Mouse (Mus musculus) G1E (cell line): ENCODE results near the gene Slc16a11. TPM values are rescaled to one million over a fixed set of nuclear protein-coding genes. Genes with fewer than 3 reads are reported as not detected.

ENCODE experiments used
- ATAC-seq: 2 replicates; pipeline ENCODE4 v1.8.0; 2016; ENCODE audit warnings: mild to moderate bottlenecking; ENCODE audit not compliant: insufficient number of reproducible peaks, poor library complexity, low FRiP score, severe bottlenecking; ENCODE audit errors: extremely low read depth
- DNase-seq: peaks from one replicate; pipeline ENCODE4 v3.0.0; 2012; ENCODE audit warnings: low spot score
- H3K27me3 ChIP-seq: 2 replicates; pipeline ENCODE4 v1.6.1; 2012; ENCODE audit warnings: mild to moderate bottlenecking, low read length, inconsistent platforms; ENCODE audit not compliant: insufficient read depth
- H3K36me3 ChIP-seq: replicated peaks from 2 replicates; pipeline ENCODE3; 2012; ENCODE audit warnings: mild to moderate bottlenecking, inconsistent platforms
- H3K4me1 ChIP-seq: 2 replicates; pipeline ENCODE4 v1.6.1; 2012; ENCODE audit warnings: low read depth, low read length, inconsistent platforms, mixed read lengths; ENCODE audit not compliant: insufficient read depth
- H3K4me3 ChIP-seq: 2 replicates; pipeline ENCODE4 v1.5.1; 2012; ENCODE audit warnings: low read depth, mild to moderate bottlenecking, inconsistent platforms, low read length, moderate library complexity, mixed read lengths
- H3K9me3 ChIP-seq: replicated peaks from 2 replicates; pipeline ENCODE4 v1.6.1; 2012; ENCODE audit warnings: inconsistent platforms
- CTCF ChIP-seq: IDR thresholded peaks from 2 replicates; pipeline ENCODE4 v1.5.1; 2012; ENCODE audit warnings: low read depth, low read length, inconsistent platforms, mixed read lengths
- GATA1 ChIP-seq: IDR thresholded peaks from 2 replicates; pipeline ENCODE4 v1.6.1; 2012; ENCODE audit warnings: borderline replicate concordance, low read length, inconsistent platforms, mixed read lengths
- GATA2 ChIP-seq: IDR thresholded peaks from 2 replicates; pipeline ENCODE4 v1.6.1; 2012; ENCODE audit warnings: low read depth, low read length, inconsistent platforms, borderline replicate concordance
- POLR2AphosphoS5 ChIP-seq: IDR thresholded peaks from 2 replicates; pipeline ENCODE4 v1.6.1; 2012; ENCODE audit warnings: low read depth, low read length, inconsistent platforms; ENCODE audit not compliant: insufficient replicate concordance
- TAL1 ChIP-seq: conservative IDR thresholded peaks from 2 replicates; pipeline ENCODE4 v1.6.1; 2012; ENCODE audit warnings: low read depth, low read length, inconsistent platforms, mixed read lengths
- polyA plus RNA-seq: library from polyadenylated mRNA; stranded (reverse); fragments of >175 nt; gene quantifications from 2 replicates; pipeline ENCODE4 v1.2.3, GENCODE M21; 2012
- total RNA-seq, 2 experiments: library from RNA; stranded (forward) in 1 of 2; stranded (reverse) in 1 of 2; fragments of 200-1000 nt in 1 of 2; fragments of >200 nt in 1 of 2; fragmentation: Nextera tagmentation in 1 of 2; gene quantifications; 2 replicates each; pipeline ENCODE4 v1.2.3; 2014 to 2017

Slc16a11 gene
- total and polyA plus RNA-seq, 3 experiments: not detected

- TF ChIP-seq GATA2: no peak
- Histone ChIP-seq H3K36me3 (no peaks in the 10 kb centered on the region), H3K27me3 (peaks cover 59% of the 10 kb centered on the region), H3K4me1 (no peaks in the 10 kb centered on the region), H3K4me3 (no peak within 1 kb of the TSS), H3K9me3 (no peaks in the 10 kb centered on the region)
- no peak for DNase-seq
- ATAC-seq: no peak
Measured at GRCm38 (mm10) chr11:70254931-70255531, 42.5 kb downstream of the Slc16a11 start, which contains the start of gene Alox12. Alox12 (minus strand) TSS chr11:70255353.

DNA sequence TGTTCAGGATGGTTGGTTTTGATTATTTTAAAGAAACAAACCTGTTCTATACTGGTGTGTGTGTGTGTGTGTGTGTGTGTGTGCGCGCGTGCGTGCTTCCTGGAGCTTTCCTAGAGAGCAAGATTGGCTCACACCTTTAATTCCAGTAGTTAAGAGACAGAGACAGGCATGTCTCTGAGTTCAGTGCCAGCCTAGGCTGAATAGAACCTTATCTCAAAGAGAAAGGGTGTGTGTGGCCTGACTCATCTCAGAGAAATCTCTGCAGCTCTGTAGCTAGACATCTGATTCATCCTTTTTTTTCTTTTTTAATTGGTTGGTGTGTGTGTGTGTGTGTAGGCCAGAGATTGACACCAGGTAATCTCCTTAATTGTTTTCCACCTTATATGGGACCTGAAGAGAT, 46.5 kb downstream of the Slc16a11 start:
- TF ChIP-seq POLR2AphosphoS5 (no peak), CTCF (no peak), GATA2 (no peak), GATA1 (no peak)
- Histone ChIP-seq H3K4me1 (no peaks in the 10 kb centered on the region), H3K36me3 (no peaks in the 10 kb centered on the region), H3K9me3 (no peaks in the 10 kb centered on the region), H3K4me3 (no peak overlapping the region), H3K27me3 (peaks cover 34% of the 10 kb centered on the region)
- ATAC-seq (no peak), DNase-seq (no peak)

- Histone ChIP-seq H3K27me3 (peaks cover 15% of the 10 kb centered on the region), H3K4me3 (no peak overlapping the region), H3K4me1 (no peaks in the 10 kb centered on the region), H3K36me3 (no peaks in the 10 kb centered on the region), H3K9me3 (no peaks in the 10 kb centered on the region)
- no peak for TF ChIP-seq GATA1
- TF ChIP-seq POLR2AphosphoS5: no peak
- no peak for TF ChIP-seq GATA2
- TF ChIP-seq CTCF: no peak
- TF ChIP-seq TAL1: no peak
- DNase-seq: no peak
- no peak for ATAC-seq
Measured at GRCm38 (mm10) chr11:70265252-70265651, 52.7 kb downstream of the Slc16a11 start.

GRCm38 (mm10) chr11:70265819-70266218, 53.3 kb downstream of the Slc16a11 start:
- no peak for ATAC-seq
- TF ChIP-seq CTCF (no peak), TAL1 (no peak), POLR2AphosphoS5 (no peak), GATA1 (no peak), GATA2 (no peak)
- H3K4me1 ChIP-seq: no peaks in the 10 kb centered on the region
- H3K9me3 ChIP-seq: no peaks in the 10 kb centered on the region
- H3K4me3 ChIP-seq: no peak overlapping the region
- no peak for DNase-seq
- no peaks in the 10 kb centered on the region for H3K36me3 ChIP-seq
- H3K27me3 ChIP-seq: peaks cover 15% of the 10 kb centered on the region

Other genes with a start within 250 kb of the Slc16a11 start
Only the 20 nearest of the 25 such genes appear.
- gene Elp5, start 230.2 kb upstream of the Slc16a11 start, total RNA-seq (2014; fragmentation: Nextera tagmentation): 54.5 and 72.7 TPM in 2 replicates
- 69.9 and 84.5 TPM in 2 replicates for gene Elp5, start 230.2 kb upstream of the Slc16a11 start, total RNA-seq (2017)
- gene Elp5, start 230.2 kb upstream of the Slc16a11 start, polyA plus RNA-seq: 10.3 and 10.4 TPM in 2 replicates
- gene Gabarap, start 221.6 kb upstream of the Slc16a11 start, total RNA-seq (2014; fragmentation: Nextera tagmentation): 762 and 788 TPM in 2 replicates
- 569 and 637 TPM in 2 replicates for gene Gabarap, start 221.6 kb upstream of the Slc16a11 start, total RNA-seq (2017)
- gene Gabarap, start 221.6 kb upstream of the Slc16a11 start, polyA plus RNA-seq: 265 and 345 TPM in 2 replicates
- 47.0 and 56.4 TPM in 2 replicates for gene Phf23, start 217.0 kb upstream of the Slc16a11 start, total RNA-seq (2014; fragmentation: Nextera tagmentation)
- gene Phf23, start 217.0 kb upstream of the Slc16a11 start, total RNA-seq (2017): 84.0 and 84.4 TPM in 2 replicates
- 92.1 and 95.5 TPM in 2 replicates for gene Phf23, start 217.0 kb upstream of the Slc16a11 start, polyA plus RNA-seq
- 32.7 and 39.8 TPM in 2 replicates for gene Dvl2, start 212.2 kb upstream of the Slc16a11 start, total RNA-seq (2014; fragmentation: Nextera tagmentation)
- 44.8 and 49.6 TPM in 2 replicates for gene Dvl2, start 212.2 kb upstream of the Slc16a11 start, total RNA-seq (2017)
- 66.5 and 71.8 TPM in 2 replicates for gene Dvl2, start 212.2 kb upstream of the Slc16a11 start, polyA plus RNA-seq
- gene Acadvl, start 197.3 kb upstream of the Slc16a11 start, total RNA-seq (2014; fragmentation: Nextera tagmentation): 16.3 and 21.7 TPM in 2 replicates
- 31.1 and 31.7 TPM in 2 replicates for gene Acadvl, start 197.3 kb upstream of the Slc16a11 start, total RNA-seq (2017)
- gene Acadvl, start 197.3 kb upstream of the Slc16a11 start, polyA plus RNA-seq: 16.3 and 21.0 TPM in 2 replicates
- 10.9 and 14.0 TPM in 2 replicates for gene Dlg4, start 195.8 kb upstream of the Slc16a11 start, total RNA-seq (2014; fragmentation: Nextera tagmentation)
- gene Dlg4, start 195.8 kb upstream of the Slc16a11 start, total RNA-seq (2017): 1.1 and 2.2 TPM in 2 replicates
- 8.8 and 12.1 TPM in 2 replicates for gene Dlg4, start 195.8 kb upstream of the Slc16a11 start, polyA plus RNA-seq
- not detected in 2 replicates for gene Asgr1, start 158.7 kb upstream of the Slc16a11 start, total RNA-seq (2014; fragmentation: Nextera tagmentation)
- not detected in 2 replicates for gene Asgr1, start 158.7 kb upstream of the Slc16a11 start, total RNA-seq (2017)
- gene Asgr1, start 158.7 kb upstream of the Slc16a11 start, polyA plus RNA-seq: not detected in 2 replicates
- not detected in 2 replicates for gene Asgr2, start 120.1 kb upstream of the Slc16a11 start, total RNA-seq (2014; fragmentation: Nextera tagmentation)
- not detected in 2 replicates for gene Asgr2, start 120.1 kb upstream of the Slc16a11 start, total RNA-seq (2017)
- gene Asgr2, start 120.1 kb upstream of the Slc16a11 start, polyA plus RNA-seq: not detected in 2 replicates
- gene Mgl2, start 82.4 kb upstream of the Slc16a11 start, total RNA-seq (2014; fragmentation: Nextera tagmentation): not detected in 2 replicates
- gene Mgl2, start 82.4 kb upstream of the Slc16a11 start, total RNA-seq (2017): 0.41 TPM in 1 of 2 replicates, not detected in the other
- gene Mgl2, start 82.4 kb upstream of the Slc16a11 start, polyA plus RNA-seq: not detected in 2 replicates
- gene Clec10a, start 56.6 kb upstream of the Slc16a11 start, total RNA-seq (2014; fragmentation: Nextera tagmentation): 26.3 and 36.3 TPM in 2 replicates
- gene Clec10a, start 56.6 kb upstream of the Slc16a11 start, total RNA-seq (2017): 89.8 and 103 TPM in 2 replicates
- 4.3 and 5.1 TPM in 2 replicates for gene Clec10a, start 56.6 kb upstream of the Slc16a11 start, polyA plus RNA-seq
- 4.7 and 6.0 TPM in 2 replicates for gene Slc16a13, start 8.3 kb downstream of the Slc16a11 start, total RNA-seq (2014; fragmentation: Nextera tagmentation)
- gene Slc16a13, start 8.3 kb downstream of the Slc16a11 start, total RNA-seq (2017): 4.6 and 5.7 TPM in 2 replicates
- 6.6 and 8.3 TPM in 2 replicates for gene Slc16a13, start 8.3 kb downstream of the Slc16a11 start, polyA plus RNA-seq
- not detected in 2 replicates for gene Bcl6b, start 17.0 kb downstream of the Slc16a11 start, total RNA-seq (2014; fragmentation: Nextera tagmentation)
- gene Bcl6b, start 17.0 kb downstream of the Slc16a11 start, total RNA-seq (2017): 0.22 TPM in 1 of 2 replicates, not detected in the other
- gene Bcl6b, start 17.0 kb downstream of the Slc16a11 start, polyA plus RNA-seq: not detected in 2 replicates
- gene 0610010K14Rik, start 25.2 kb downstream of the Slc16a11 start, total RNA-seq (2014; fragmentation: Nextera tagmentation): 64.9 and 75.9 TPM in 2 replicates
- 18.5 and 20.2 TPM in 2 replicates for gene 0610010K14Rik, start 25.2 kb downstream of the Slc16a11 start, total RNA-seq (2017)
- 83.3 and 100 TPM in 2 replicates for gene 0610010K14Rik, start 25.2 kb downstream of the Slc16a11 start, polyA plus RNA-seq
- 2.9 and 3.5 TPM in 2 replicates for gene Gm21988, start 27.1 kb downstream of the Slc16a11 start, total RNA-seq (2014; fragmentation: Nextera tagmentation)
- gene Gm21988, start 27.1 kb downstream of the Slc16a11 start, total RNA-seq (2017): 1.2 and 1.9 TPM in 2 replicates
- 3.2 TPM in 2 replicates for gene Gm21988, start 27.1 kb downstream of the Slc16a11 start, polyA plus RNA-seq
- gene Rnasek, start 27.1 kb downstream of the Slc16a11 start, total RNA-seq (2014; fragmentation: Nextera tagmentation): 133 and 164 TPM in 2 replicates
- 21.6 and 29.2 TPM in 2 replicates for gene Rnasek, start 27.1 kb downstream of the Slc16a11 start, total RNA-seq (2017)
- 119 and 152 TPM in 2 replicates for gene Rnasek, start 27.1 kb downstream of the Slc16a11 start, polyA plus RNA-seq
- not detected in 2 replicates for gene Alox12, start 42.6 kb downstream of the Slc16a11 start, total RNA-seq (2014; fragmentation: Nextera tagmentation)
- gene Alox12, start 42.6 kb downstream of the Slc16a11 start, total RNA-seq (2017): 0.11 and 0.12 TPM in 2 replicates
- 0.02 TPM in 1 of 2 replicates, not detected in the other for gene Alox12, start 42.6 kb downstream of the Slc16a11 start, polyA plus RNA-seq
- gene Alox12e, start 109.9 kb downstream of the Slc16a11 start, total RNA-seq (2014; fragmentation: Nextera tagmentation): not detected in 2 replicates
- gene Alox12e, start 109.9 kb downstream of the Slc16a11 start, total RNA-seq (2017): 0.16 TPM in 1 of 2 replicates, not detected in the other
- not detected in 2 replicates for gene Alox12e, start 109.9 kb downstream of the Slc16a11 start, polyA plus RNA-seq
- gene Alox15, start 139.3 kb downstream of the Slc16a11 start, total RNA-seq (2014; fragmentation: Nextera tagmentation): not detected in 2 replicates
- not detected in 2 replicates for gene Alox15, start 139.3 kb downstream of the Slc16a11 start, total RNA-seq (2017)
- gene Alox15, start 139.3 kb downstream of the Slc16a11 start, polyA plus RNA-seq: not detected in 2 replicates
- gene Pelp1, start 197.3 kb downstream of the Slc16a11 start, total RNA-seq (2014; fragmentation: Nextera tagmentation): 36.5 and 39.9 TPM in 2 replicates
- gene Pelp1, start 197.3 kb downstream of the Slc16a11 start, total RNA-seq (2017): 6.9 and 7.8 TPM in 2 replicates
- gene Pelp1, start 197.3 kb downstream of the Slc16a11 start, polyA plus RNA-seq: 104 and 111 TPM in 2 replicates
- gene Arrb2, start 219.9 kb downstream of the Slc16a11 start, total RNA-seq (2014; fragmentation: Nextera tagmentation): 51.7 and 69.3 TPM in 2 replicates
- gene Arrb2, start 219.9 kb downstream of the Slc16a11 start, total RNA-seq (2017): 97.1 and 114 TPM in 2 replicates
- gene Arrb2, start 219.9 kb downstream of the Slc16a11 start, polyA plus RNA-seq: 327 and 349 TPM in 2 replicates